Mouse (Mus musculus) stomach, embryonic 14.5 days (tissue): ENCODE measurements around the gene Hoxa5. TPM values are rescaled to one million over a fixed set of nuclear protein-coding genes. Genes with fewer than 3 reads are reported as not detected.

ENCODE experiments used
- ATAC-seq: fragments of 200-750 bp; cut with Nextera tagmentation; 2 replicates; pipeline ENCODE4 v1.8.0; 2017; ENCODE audit warnings: low read depth, moderate TSS enrichment; ENCODE audit not compliant: insufficient number of reproducible peaks, insufficient read depth, low FRiP score
- H3K27ac ChIP-seq: fragments of 300-500 bp; sonication (generic); 2 replicates; pipeline ENCODE4 v1.5.1; 2014; ENCODE audit warnings: mild to moderate bottlenecking, low read length, moderate library complexity, mixed read lengths
- H3K27me3 ChIP-seq: fragments of 300-500 bp; sonication (generic); 2 replicates; pipeline ENCODE4 v1.6.1; 2014; ENCODE audit warnings: low read length, control low read depth, mixed read lengths; ENCODE audit not compliant: control insufficient read depth, insufficient read depth
- H3K36me3 ChIP-seq: fragments of 300-500 bp; sonication (generic); 2 replicates; pipeline ENCODE4 v1.6.1; 2014; ENCODE audit warnings: mild to moderate bottlenecking, control low read depth, low read length, moderate library complexity, mixed read lengths; ENCODE audit not compliant: control insufficient read depth, insufficient read depth
- H3K4me1 ChIP-seq: fragments of 300-500 bp; sonication (generic); 2 replicates; pipeline ENCODE4 v1.6.1; 2014; ENCODE audit warnings: low read length, control low read depth, mixed read lengths; ENCODE audit not compliant: control insufficient read depth, insufficient read depth
- H3K4me2 ChIP-seq: fragments of 300-500 bp; sonication (generic); replicated peaks from 2 replicates; pipeline ENCODE4 v1.6.1; 2014; ENCODE audit warnings: low read depth, low read length, control low read depth
- H3K4me3 ChIP-seq: fragments of 300-500 bp; sonication (generic); 2 replicates; pipeline ENCODE4 v1.5.1; 2014; ENCODE audit warnings: low read depth, low read length, control low read depth
- H3K9ac ChIP-seq: fragments of 300-500 bp; sonication (generic); replicated peaks from 2 replicates; pipeline ENCODE4 v1.6.1; 2014; ENCODE audit warnings: low read depth, mild to moderate bottlenecking, control low read depth, low read length, moderate library complexity, mixed read lengths
- H3K9me3 ChIP-seq: fragments of 300-500 bp; sonication (generic); 2 replicates; pipeline ENCODE4 v1.6.1; 2016; ENCODE audit warnings: low read depth, low read length, control low read depth; ENCODE audit not compliant: control insufficient read depth
- WGBS: fragments of 180-500 bp; shearing (Covaris S2); extraction: QIAGEN DNeasy Blood & Tissue Kit; methylation state at CpG from one replicate; pipeline ENCODE4 v1.1.7; 2014; 5-methylcytosine and 5-hydroxymethylcytosine counted together
- polyA plus RNA-seq: library from polyadenylated mRNA; unstranded; fragments of >200 nt; fragmentation: Nextera tagmentation; extraction: Ambion mirVana; gene quantifications from 2 replicates; pipeline ENCODE4 v1.2.1, GENCODE M21; 2014

Hoxa5 gene
- polyA plus RNA-seq, 1 experiment from 2014 or later, result 24.4 TPM

DNA sequence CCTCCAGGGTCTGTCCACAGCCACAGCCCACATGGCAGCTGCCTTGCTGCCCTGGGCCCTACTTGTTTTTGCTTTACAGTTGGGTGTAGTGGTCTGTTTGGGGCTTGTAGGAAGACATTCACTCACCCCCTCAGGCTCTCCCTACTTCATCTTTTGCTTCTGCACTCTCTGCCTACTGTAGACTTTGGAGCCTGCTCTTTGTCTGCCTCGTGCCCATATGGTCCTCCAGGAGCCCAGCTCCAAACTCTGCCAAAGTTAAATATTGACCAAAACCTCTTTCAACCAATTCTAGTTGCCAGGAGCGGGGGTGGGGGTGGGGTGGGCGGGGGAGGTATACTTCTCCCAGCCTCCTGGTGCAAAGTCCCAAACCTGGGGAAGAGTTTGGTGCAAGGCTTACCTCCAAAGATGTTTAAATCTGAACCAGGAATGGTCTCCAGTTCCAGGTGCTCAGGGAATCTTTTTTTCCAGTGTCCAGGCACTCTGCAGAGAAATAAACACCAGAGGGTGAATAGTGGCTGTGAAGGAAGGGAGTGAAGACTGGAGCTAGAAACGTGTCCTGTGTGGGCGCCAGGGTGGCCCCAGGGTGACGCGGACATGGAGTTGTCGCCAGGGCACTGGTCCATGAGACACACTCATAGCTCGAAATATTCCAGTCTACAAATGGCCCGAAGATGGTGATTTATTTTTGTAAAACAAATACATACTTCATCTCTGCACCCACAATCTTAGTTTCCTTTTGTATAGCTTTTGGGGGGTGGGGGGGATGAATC is 20.9 kb downstream of the Hoxa5 start:
- Histone ChIP-seq H3K4me3 (no peak overlapping the region), H3K4me2 (peak overlapping the region; percentile 24), H3K4me1 (peaks cover 75% of the 10 kb centered on the region), H3K9ac (no peak overlapping the region; the same call in 1 of the 2 replicates), H3K27me3 (no peaks in the 10 kb centered on the region), H3K27ac (peak overlapping the region; percentile 98), H3K36me3 (peaks cover 5% of the 10 kb centered on the region; the same call in 1 of the 2 replicates), H3K9me3 (no peaks in the 10 kb centered on the region)
- ATAC-seq, result no peak
- 20% methylated on average over 10 of the region's 10 CpGs for WGBS

DNA sequence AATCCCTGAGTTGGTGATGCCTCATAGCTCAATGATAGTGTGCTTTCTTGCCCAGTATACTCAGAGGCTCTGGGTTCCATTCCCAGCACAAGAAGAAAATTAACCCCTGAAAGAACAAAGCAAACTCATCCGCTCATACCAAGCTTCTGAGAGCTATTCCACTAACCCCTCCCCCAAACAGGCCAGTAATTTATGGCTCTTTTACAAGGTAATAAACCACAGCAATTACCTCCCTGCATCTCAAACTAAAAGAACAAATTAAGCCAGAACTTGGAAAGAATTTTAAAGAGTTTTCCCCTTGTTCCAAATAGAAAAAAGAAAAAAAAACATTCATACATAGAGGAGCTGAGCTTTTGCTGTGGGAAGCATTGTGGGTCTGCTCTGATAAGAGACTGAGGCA is 21.6 kb downstream of the Hoxa5 start:
- H3K9me3 ChIP-seq, result no peaks in the 10 kb centered on the region
- peaks cover 5% of the 10 kb centered on the region; the same call in 1 of the 2 replicates for H3K36me3 ChIP-seq
- peaks cover 71% of the 10 kb centered on the region for H3K4me1 ChIP-seq
- peak overlapping the region; percentile 8; the same call in 1 of the 2 replicates for H3K4me2 ChIP-seq
- H3K9ac ChIP-seq, result no peak overlapping the region
- peak overlapping the region; percentile 98 for H3K27ac ChIP-seq
- H3K27me3 ChIP-seq, result no peaks in the 10 kb centered on the region
- WGBS, result 69% methylated on average over 1 of the region's 1 CpGs
- no peak for ATAC-seq
- no peak overlapping the region for H3K4me3 ChIP-seq

DNA sequence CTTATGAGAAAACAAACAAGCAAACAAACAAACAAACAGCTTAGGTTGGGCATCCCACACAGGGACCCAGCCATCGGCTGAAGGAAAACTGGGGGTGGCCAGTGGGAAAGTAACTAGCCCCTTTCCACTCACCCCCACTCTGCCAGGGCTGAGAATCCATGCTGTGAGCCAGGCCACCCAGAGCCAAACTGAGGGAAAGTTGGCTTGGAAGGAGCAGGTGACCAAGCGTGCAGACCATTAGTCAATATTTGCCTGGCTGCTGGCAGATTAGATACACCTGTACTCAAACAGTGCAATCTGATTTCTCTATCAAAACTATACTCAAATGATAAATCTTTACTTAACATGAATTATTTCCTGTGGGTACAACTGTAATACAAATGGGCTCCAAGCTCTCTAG is 22.4 kb downstream of the Hoxa5 start:
- no peak overlapping the region for H3K4me2 ChIP-seq
- H3K27ac ChIP-seq, result peak overlapping the region; percentile 98
- peaks cover 5% of the 10 kb centered on the region; the same call in 1 of the 2 replicates for H3K36me3 ChIP-seq
- 38% methylated on average over 2 of the region's 2 CpGs for WGBS
- no peak overlapping the region for H3K4me3 ChIP-seq
- H3K9me3 ChIP-seq, result no peaks in the 10 kb centered on the region
- no peak overlapping the region for H3K9ac ChIP-seq
- H3K4me1 ChIP-seq, result peaks cover 63% of the 10 kb centered on the region
- no peak for ATAC-seq
- H3K27me3 ChIP-seq, result no peaks in the 10 kb centered on the region

DNA sequence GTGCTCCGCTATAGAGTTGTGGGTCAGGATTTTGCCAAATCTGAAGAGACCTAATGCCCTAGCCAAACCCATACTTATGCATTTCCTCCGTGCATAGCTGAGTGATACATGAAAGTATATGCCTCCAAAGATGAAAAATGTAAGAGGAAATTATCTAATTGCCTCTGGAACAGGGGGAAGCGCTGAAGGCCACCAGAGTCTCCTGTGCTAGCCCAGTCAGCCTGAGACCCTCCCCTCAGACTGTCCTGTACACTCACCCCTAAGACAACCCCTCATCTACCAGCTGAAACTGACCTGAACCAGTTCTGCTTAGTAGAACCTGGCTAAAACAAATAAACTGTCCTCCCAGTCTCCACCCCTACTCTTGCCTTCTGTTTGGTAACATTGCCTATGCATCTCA is 23.7 kb downstream of the Hoxa5 start:
- Histone ChIP-seq H3K27me3 (no peaks in the 10 kb centered on the region), H3K9ac (peak overlapping the region; percentile 79), H3K4me3 (peak overlapping the region; percentile 63), H3K4me2 (peak overlapping the region; percentile 61), H3K4me1 (peaks cover 53% of the 10 kb centered on the region), H3K27ac (peak overlapping the region; percentile 98), H3K9me3 (no peaks in the 10 kb centered on the region), H3K36me3 (peaks cover 3% of the 10 kb centered on the region; the same call in 1 of the 2 replicates)
- ATAC-seq, result no peak
- WGBS, result 26% methylated on average over 3 of the region's 3 CpGs

DNA sequence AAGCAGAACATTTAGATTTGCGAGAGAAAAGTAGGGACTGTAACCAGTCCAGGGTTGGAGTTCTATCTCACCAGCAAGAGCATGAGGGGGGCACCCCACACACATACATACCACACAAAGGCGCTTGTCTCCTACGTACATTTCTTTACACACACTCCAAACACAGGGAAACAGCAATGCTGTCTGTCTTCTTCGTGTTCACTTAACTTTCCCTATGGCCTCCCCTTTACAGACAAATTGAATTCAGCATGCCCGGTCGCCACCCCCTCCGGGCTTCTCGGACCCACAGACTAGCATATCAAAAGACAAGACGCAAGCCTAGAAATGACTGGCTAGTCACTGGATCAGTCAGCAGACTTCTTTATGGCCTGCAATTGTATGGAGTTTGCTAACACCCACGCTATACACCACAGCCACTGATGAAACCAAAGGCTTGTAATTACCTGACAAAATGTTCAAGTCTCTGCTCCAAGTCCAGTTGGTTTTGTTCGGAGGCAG is 24.1 kb downstream of the Hoxa5 start:
- H3K27me3 ChIP-seq, result no peaks in the 10 kb centered on the region
- WGBS, result 12% methylated on average over 11 of the region's 11 CpGs
- ATAC-seq, result no peak
- H3K27ac ChIP-seq, result peak overlapping the region; percentile 98
- peak overlapping the region; percentile 63 for H3K4me3 ChIP-seq
- H3K9me3 ChIP-seq, result no peaks in the 10 kb centered on the region
- peaks cover 3% of the 10 kb centered on the region; the same call in 1 of the 2 replicates for H3K36me3 ChIP-seq
- H3K4me1 ChIP-seq, result peaks cover 49% of the 10 kb centered on the region
- H3K4me2 ChIP-seq, result peak overlapping the region; percentile 61
- peak overlapping the region; percentile 79 for H3K9ac ChIP-seq

DNA sequence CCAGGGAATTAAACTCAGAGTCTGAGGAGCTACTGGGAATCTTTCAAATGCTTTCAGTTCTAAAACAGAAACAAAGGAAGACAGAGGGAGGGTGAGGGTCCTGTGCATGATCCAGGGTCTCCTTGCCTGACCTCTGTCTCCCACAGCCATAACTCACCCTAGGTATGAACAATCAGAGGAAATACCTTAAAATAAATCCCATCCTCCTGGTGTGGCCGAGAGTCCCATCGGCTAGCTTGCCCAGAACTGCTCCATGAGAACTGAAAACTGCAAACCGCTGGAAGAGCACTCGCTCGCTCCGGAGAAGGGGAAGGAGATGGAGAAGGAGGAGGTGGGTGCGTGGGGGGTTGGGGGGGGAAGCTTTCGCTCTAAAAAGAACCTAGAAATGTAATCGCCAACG is 24.7 kb downstream of the Hoxa5 start:
- Histone ChIP-seq H3K27me3 (no peaks in the 10 kb centered on the region), H3K9me3 (no peaks in the 10 kb centered on the region), H3K4me2 (peak overlapping the region; percentile 61), H3K9ac (peak overlapping the region; percentile 79), H3K4me1 (peaks cover 43% of the 10 kb centered on the region), H3K4me3 (peak overlapping the region; percentile 63), H3K27ac (peak overlapping the region; percentile 98), H3K36me3 (peaks cover 3% of the 10 kb centered on the region; the same call in 1 of the 2 replicates)
- no peak for ATAC-seq
- WGBS, result 5% methylated on average over 10 of the region's 10 CpGs

DNA sequence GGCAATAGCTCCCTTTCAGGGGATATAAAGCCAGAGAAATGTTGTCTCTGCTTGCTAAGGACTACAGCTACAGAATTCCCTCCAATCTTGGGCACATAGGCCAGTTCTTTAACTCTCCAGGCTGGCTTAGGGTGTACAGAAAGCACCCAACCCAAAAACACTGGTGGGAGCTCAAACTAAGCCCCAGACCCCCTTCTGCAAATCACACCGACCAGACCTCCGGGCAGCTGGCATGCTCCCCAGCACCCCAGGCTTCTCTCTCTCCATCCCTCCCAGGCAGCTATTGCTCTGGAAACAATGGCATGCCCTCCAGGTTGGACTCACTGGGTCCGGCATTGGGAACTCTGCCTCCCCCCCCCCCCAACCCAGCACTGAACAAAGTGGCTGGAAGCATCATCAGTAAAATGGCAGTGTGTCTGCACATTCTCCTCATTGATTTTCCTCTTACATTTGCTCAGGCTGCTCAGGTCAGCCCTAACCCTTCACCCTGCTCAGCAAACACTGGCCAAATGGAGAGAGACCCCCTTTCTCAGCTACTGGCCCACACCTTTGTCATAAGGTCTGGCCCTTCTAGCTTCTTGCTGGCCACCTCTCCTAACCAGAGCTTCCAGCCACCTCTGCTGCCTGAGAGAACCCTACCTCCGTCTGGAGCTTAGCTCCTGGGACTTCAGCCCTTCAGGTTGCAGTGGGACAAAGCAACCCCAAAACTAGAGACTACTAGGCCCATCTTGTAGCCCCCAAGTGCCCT is 25.3 kb downstream of the Hoxa5 start:
- Histone ChIP-seq H3K27me3 (no peaks in the 10 kb centered on the region), H3K9me3 (no peaks in the 10 kb centered on the region), H3K4me1 (peaks cover 37% of the 10 kb centered on the region), H3K9ac (peak overlapping the region; percentile 79), H3K27ac (peak overlapping the region; percentile 98), H3K4me2 (peak overlapping the region; percentile 61), H3K4me3 (peak overlapping the region; percentile 63), H3K36me3 (peaks cover 3% of the 10 kb centered on the region; the same call in 1 of the 2 replicates)
- ATAC-seq, result no peak
- WGBS, result 12% methylated on average over 4 of the region's 4 CpGs

DNA sequence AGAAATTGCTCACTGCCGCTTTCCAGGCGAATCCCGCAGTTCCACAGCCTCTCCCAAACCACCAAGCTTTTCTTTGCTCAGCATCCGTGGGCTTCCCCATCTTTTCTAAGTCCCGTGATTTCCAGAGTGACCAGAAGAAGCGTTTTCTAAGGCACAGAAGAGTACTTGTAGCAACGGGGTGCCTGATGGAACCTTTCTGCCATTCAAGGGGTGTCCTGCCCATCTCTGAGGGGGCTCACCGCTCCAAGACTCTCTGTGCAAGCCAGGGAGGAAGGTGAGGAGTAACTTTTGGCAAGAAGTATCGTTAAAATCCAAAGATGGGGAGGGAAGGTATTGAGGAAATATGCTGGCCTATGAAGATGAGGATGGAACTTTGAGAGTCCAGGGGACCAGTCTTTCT is 26.6 kb downstream of the Hoxa5 start:
- no peaks in the 10 kb centered on the region for H3K9me3 ChIP-seq
- no peak for ATAC-seq
- no peaks in the 10 kb centered on the region for H3K27me3 ChIP-seq
- H3K4me3 ChIP-seq, result peak overlapping the region; percentile 63
- WGBS, result 10% methylated on average over 9 of the region's 9 CpGs
- H3K4me2 ChIP-seq, result peak overlapping the region; percentile 61
- peaks cover 24% of the 10 kb centered on the region for H3K4me1 ChIP-seq
- peak overlapping the region; percentile 79 for H3K9ac ChIP-seq
- peak overlapping the region; percentile 98 for H3K27ac ChIP-seq
- no peaks in the 10 kb centered on the region for H3K36me3 ChIP-seq
